In the genomic region with DNA sequence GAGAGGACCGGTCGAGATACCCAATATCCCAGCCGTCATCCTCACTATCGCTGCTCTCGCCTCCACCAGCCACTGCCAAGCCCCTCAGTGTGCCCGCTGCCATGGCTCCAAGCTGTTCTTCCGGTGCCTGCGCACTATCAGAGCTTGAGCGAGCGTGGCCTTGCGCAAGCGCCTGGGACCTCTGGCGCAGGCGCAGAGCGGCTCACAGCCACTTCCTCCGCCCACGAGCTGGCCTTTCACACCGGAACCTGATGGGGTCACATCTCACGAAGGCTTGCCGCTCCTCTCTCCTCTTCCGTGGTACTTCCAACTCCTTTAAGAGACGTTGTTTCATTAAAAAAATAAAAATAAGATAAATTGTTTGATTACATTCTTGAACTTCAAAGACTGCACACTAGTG, we compare ENCODE assay signal across 25 mouse cellular contexts. TPM values are rescaled to one million over a fixed set of nuclear protein-coding genes. Genes with fewer than 3 reads are reported as not detected.
"Had no signal": no experiment of that assay in that cellular context is flagged by ENCODE, and none has a peak within 500 bp of the region (broad histone marks: within the 10 kb centered on the region; RNA-seq: fewer than 3 reads in every experiment).

TSS of gene Asz1 (minus strand) at position 128 of the 400 bp plus-strand sequence.

- DNase-seq: kidney, adult 11 months; kidney, adult 8-10 months; kidney, postnatal 14 days; kidney, postnatal 4 days; layer of hippocampus, postnatal 36 days; left cerebral cortex, postnatal 4 days; liver, postnatal 0 days; lung, embryonic 14.5 days; lung, postnatal 36 days; midbrain, embryonic 14.5 days; thymus, postnatal 25 days had no signal

- H3K27ac ChIP-seq: intestine, embryonic 15.5 days; left cerebral cortex, adult 2 months; limb, embryonic 12.5 days; limb, embryonic 15.5 days; liver, embryonic 14.5 days; midbrain, embryonic 10.5 days; stomach, embryonic 15.5 days had no signal

- H3K4me3 ChIP-seq: intestine, embryonic 15.5 days; left cerebral cortex, adult 2 months; limb, embryonic 12.5 days; limb, embryonic 15.5 days; megakaryocyte, embryonic 14.5 days; midbrain, embryonic 10.5 days; stomach, embryonic 15.5 days had no signal

- H3K9me3 ChIP-seq: intestine, embryonic 15.5 days; limb, embryonic 12.5 days; limb, embryonic 15.5 days; midbrain, embryonic 10.5 days; stomach, embryonic 15.5 days had no signal

- H3K36me3 ChIP-seq: intestine, embryonic 15.5 days; limb, embryonic 12.5 days; limb, embryonic 15.5 days; midbrain, embryonic 10.5 days; stomach, embryonic 15.5 days had no signal

- H3K4me1 ChIP-seq: intestine, embryonic 15.5 days; limb, embryonic 15.5 days; megakaryocyte, embryonic 14.5 days; midbrain, embryonic 10.5 days; stomach, embryonic 15.5 days had no signal

- H3K27me3 ChIP-seq: intestine, embryonic 15.5 days; limb, embryonic 12.5 days; limb, embryonic 15.5 days; megakaryocyte, embryonic 14.5 days; stomach, embryonic 15.5 days had no signal

RNA-seq across cellular contexts. Expression of gene Asz1, which starts in this region (rescaled TPM):
- total RNA-seq: layer of hippocampus, adult 8-10 months; layer of hippocampus, postnatal 10 days; layer of hippocampus, postnatal 36 days; left cerebral cortex, adult 2 months; left cerebral cortex, postnatal 14 days; left cerebral cortex, postnatal 4 days; midbrain, postnatal 0 days had no signal
- polyA plus RNA-seq: limb, embryonic 12.5 days; limb, embryonic 15.5 days; liver, embryonic 14.5 days; liver, postnatal 0 days; midbrain, embryonic 10.5 days; midbrain, embryonic 14.5 days; midbrain, postnatal 0 days; neural tube, embryonic 11.5 days; neural tube, embryonic 14.5 days had no signal
